Mouse (Mus musculus): ENCODE measurements around the gene Foxk1. TPM values are rescaled to one million over a fixed set of nuclear protein-coding genes. Genes with fewer than 3 reads are reported as not detected.

The Foxk1 gene
- polyA plus RNA-seq (2015; fragmentation: Illumina TruSeq; extraction: RNeasy Lipid Tissue Mini Kit (QIAGEN cat#74804); ENCODE audit: insufficient read depth, low read depth, low replicate concordance): 2.8 TPM

GRCm38 (mm10) chr5:142400981-142401640 lies at the start of gene Foxk1:
Gene Foxk1, plus strand, starts transcription at chr5:142401497.

GRCm38 (mm10) chr5:142463461-142464454 lies 62.5 kb downstream of the Foxk1 start, which contains the start of gene Ap5z1:
Gene Ap5z1, plus strand, starts transcription at chr5:142463944.

Other genes with a start within 250 kb of the Foxk1 start
- 5.9 TPM for gene Ap5z1, start 62.4 kb downstream of the Foxk1 start, polyA plus RNA-seq (2015; fragmentation: Illumina TruSeq; extraction: RNeasy Lipid Tissue Mini Kit (QIAGEN cat#74804); ENCODE audit: insufficient read depth, low read depth, low replicate concordance)
- not detected for gene Papolb, start 128.6 kb downstream of the Foxk1 start, polyA plus RNA-seq (2015; fragmentation: Illumina TruSeq; extraction: RNeasy Lipid Tissue Mini Kit (QIAGEN cat#74804); ENCODE audit: insufficient read depth, low read depth, low replicate concordance)
- 1.0 TPM for gene Radil, start 149.6 kb downstream of the Foxk1 start, polyA plus RNA-seq (2015; fragmentation: Illumina TruSeq; extraction: RNeasy Lipid Tissue Mini Kit (QIAGEN cat#74804); ENCODE audit: insufficient read depth, low read depth, low replicate concordance)
- gene Mmd2, start 207.3 kb downstream of the Foxk1 start, polyA plus RNA-seq (2015; fragmentation: Illumina TruSeq; extraction: RNeasy Lipid Tissue Mini Kit (QIAGEN cat#74804); ENCODE audit: insufficient read depth, low read depth, low replicate concordance): 0.72 TPM
- gene Wipi2, start 226.2 kb downstream of the Foxk1 start, polyA plus RNA-seq (2015; fragmentation: Illumina TruSeq; extraction: RNeasy Lipid Tissue Mini Kit (QIAGEN cat#74804); ENCODE audit: insufficient read depth, low read depth, low replicate concordance): 10.0 TPM